Mouse (Mus musculus) embryonic facial prominence, embryonic 10.5 days (tissue): Measurements from ENCODE around the gene Olfr672. TPM values are rescaled to one million over a fixed set of nuclear protein-coding genes. Genes with fewer than 3 reads are reported as not detected.
"Not testable (repeated sequence)": the region's sequence is repeated elsewhere in the genome, so short reads cannot be mapped to it uniquely, and the experiment has no call there.

Experiments used
- DNase-seq: peaks from one replicate; pipeline ENCODE4 v3.0.0-alpha.2; 2017; ENCODE audit warnings: low spot score
- H3K27ac ChIP-seq: fragments of 300-500 bp; sonication (generic); replicated peaks from 2 replicates; pipeline ENCODE4 v1.5.1; 2016; ENCODE audit warnings: mild to moderate bottlenecking
- H3K27me3 ChIP-seq: fragments of 300-500 bp; sonication (generic); replicated peaks from 2 replicates; pipeline ENCODE4 v1.6.1; 2016; ENCODE audit warnings: low read depth, mild to moderate bottlenecking; ENCODE audit not compliant: poor library complexity, severe bottlenecking
- H3K36me3 ChIP-seq: fragments of 300-500 bp; sonication (generic); replicated peaks from 2 replicates; pipeline ENCODE4 v1.6.1; 2016; ENCODE audit warnings: mild to moderate bottlenecking, moderate library complexity
- H3K4me1 ChIP-seq: fragments of 300-500 bp; sonication (generic); 2 replicates; pipeline ENCODE4 v1.6.1; 2016
- H3K4me3 ChIP-seq: fragments of 300-500 bp; sonication (generic); 2 replicates; pipeline ENCODE4 v1.5.1; 2016; ENCODE audit warnings: mild to moderate bottlenecking, moderate library complexity
- H3K9me3 ChIP-seq: fragments of 300-500 bp; sonication (generic); 2 replicates; pipeline ENCODE4 v1.6.1; 2016; ENCODE audit warnings: mild to moderate bottlenecking
- WGBS: fragments of 180-500 bp; shearing (Covaris S2); methylation state at CpG from one replicate; pipeline ENCODE4 v1.1.7; 2016; 5-methylcytosine and 5-hydroxymethylcytosine counted together
- polyA plus RNA-seq: library from polyadenylated mRNA; unstranded; fragments of >200 nt; fragmentation: Nextera tagmentation; extraction: Ambion mirVana; gene quantifications from 2 replicates; pipeline ENCODE4 v1.2.1, GENCODE M21; 2016

The Olfr672 gene
- not detected in 2 replicates for polyA plus RNA-seq

GRCm38 (mm10) chr7:105001929-105002328 is at the start of gene Olfr672:
TSS of gene Olfr672 (minus strand) at chr7:105002029.
- no peak for DNase-seq
- H3K27ac ChIP-seq, result no peak within 1 kb of the TSS
- no peaks in the 10 kb centered on the region for H3K9me3 ChIP-seq
- H3K4me1 ChIP-seq, result no peaks in the 10 kb centered on the region
- no peaks in the 10 kb centered on the region for H3K27me3 ChIP-seq
- H3K36me3 ChIP-seq, result no peaks in the 10 kb centered on the region
- no peak within 1 kb of the TSS for H3K4me3 ChIP-seq

- 67% methylated on average over 5 of the region's 5 CpGs for WGBS
Observed at GRCm38 (mm10) chr7:105033836-105034235, 32.0 kb upstream of the Olfr672 start.

GRCm38 (mm10) chr7:105032398-105032797 is 30.6 kb upstream of the Olfr672 start, which contains the start of gene Olfr676:
TSS of gene Olfr676 (plus strand) at chr7:105032698.
- Histone ChIP-seq H3K9me3 (no peaks in the 10 kb centered on the region), H3K36me3 (no peaks in the 10 kb centered on the region), H3K4me3 (no peak within 1 kb of the TSS), H3K4me1 (no peaks in the 10 kb centered on the region), H3K27me3 (no peaks in the 10 kb centered on the region), H3K27ac (no peak within 1 kb of the TSS)
- no peak for DNase-seq

More at GRCm38 (mm10) chr7:105033836-105034235, 32.0 kb upstream of the Olfr672 start:
- not testable (repeated sequence) for H3K27ac ChIP-seq, H3K4me1 ChIP-seq, H3K4me3 ChIP-seq, H3K9me3 ChIP-seq, H3K36me3 ChIP-seq, DNase-seq, H3K27me3 ChIP-seq

GRCm38 (mm10) chr7:105028360-105028759 is 26.5 kb upstream of the Olfr672 start, which contains the start of gene Olfr675:
TSS of gene Olfr675 (minus strand) at chr7:105028460.
- no peaks in the 10 kb centered on the region for H3K36me3 ChIP-seq

GRCm38 (mm10) chr7:105022530-105022929 is 20.7 kb upstream of the Olfr672 start:
- WGBS, result 71% methylated on average over 1 of the region's 1 CpGs
- DNase-seq, result no peak

More at GRCm38 (mm10) chr7:105028360-105028759, 26.5 kb upstream of the Olfr672 start, which contains the start of gene Olfr675:
- no peaks in the 10 kb centered on the region for H3K4me1 ChIP-seq
- no peaks in the 10 kb centered on the region for H3K9me3 ChIP-seq
- H3K27me3 ChIP-seq, result no peaks in the 10 kb centered on the region
- no peak for DNase-seq
- H3K27ac ChIP-seq, result no peak within 1 kb of the TSS
- WGBS, result 78% methylated on average over 1 of the region's 1 CpGs
- no peak within 1 kb of the TSS for H3K4me3 ChIP-seq

GRCm38 (mm10) chr7:104979026-104979425 is 22.8 kb downstream of the Olfr672 start, which contains the start of gene Olfr671:
TSS of gene Olfr671 (minus strand) at chr7:104979126.
- Histone ChIP-seq H3K36me3 (no peaks in the 10 kb centered on the region), H3K9me3 (0 out of 2 replicates have a peak, but pooled peaks cover 4% of the 10 kb centered on the region), H3K4me3 (no peak within 1 kb of the TSS), H3K4me1 (no peaks in the 10 kb centered on the region), H3K27ac (no peak within 1 kb of the TSS), H3K27me3 (no peaks in the 10 kb centered on the region)
- WGBS, result 78% methylated on average over 1 of the region's 1 CpGs
- no peak for DNase-seq

More at GRCm38 (mm10) chr7:105022530-105022929, 20.7 kb upstream of the Olfr672 start:
- Histone ChIP-seq H3K4me1 (no peaks in the 10 kb centered on the region), H3K27me3 (no peaks in the 10 kb centered on the region), H3K36me3 (no peaks in the 10 kb centered on the region), H3K27ac (no peak overlapping the region), H3K9me3 (no peaks in the 10 kb centered on the region), H3K4me3 (no peak overlapping the region)

- H3K4me1 ChIP-seq, H3K27me3 ChIP-seq: not testable (repeated sequence)
- WGBS, result 79% methylated on average over 2 of the region's 2 CpGs
Observed at GRCm38 (mm10) chr7:104972507-104972906, 29.3 kb downstream of the Olfr672 start.

GRCm38 (mm10) chr7:104962520-104962919 is 39.3 kb downstream of the Olfr672 start, which contains the start of gene Olfr670:
TSS of gene Olfr670 (minus strand) at chr7:104962620.
- H3K27me3 ChIP-seq, result no peaks in the 10 kb centered on the region
- H3K27ac ChIP-seq, result no peak within 1 kb of the TSS
- DNase-seq, result no peak
- H3K36me3 ChIP-seq, result no peaks in the 10 kb centered on the region
- H3K4me1 ChIP-seq, result no peaks in the 10 kb centered on the region
- H3K4me3 ChIP-seq, result no peak within 1 kb of the TSS
- WGBS, result 71% methylated on average over 1 of the region's 1 CpGs
- no peaks in the 10 kb centered on the region for H3K9me3 ChIP-seq

More at GRCm38 (mm10) chr7:104972507-104972906, 29.3 kb downstream of the Olfr672 start:
- not testable (repeated sequence) for DNase-seq, H3K9me3 ChIP-seq, H3K27ac ChIP-seq, H3K4me3 ChIP-seq, H3K36me3 ChIP-seq

GRCm38 (mm10) chr7:104950234-104950633 is 51.6 kb downstream of the Olfr672 start:
- 96% methylated on average over 16 of the region's 16 CpGs for WGBS

More at GRCm38 (mm10) chr7:104950234-104950633, 51.6 kb downstream of the Olfr672 start:
- not testable (repeated sequence) for H3K27ac ChIP-seq, DNase-seq, H3K9me3 ChIP-seq, H3K4me3 ChIP-seq, H3K36me3 ChIP-seq, H3K27me3 ChIP-seq, H3K4me1 ChIP-seq

Other genes with a start within 250 kb of the Olfr672 start
- gene Usp17le, start 224.6 kb downstream of the Olfr672 start, polyA plus RNA-seq, result not detected in 2 replicates
- gene Usp17lb, start 159.4 kb downstream of the Olfr672 start, polyA plus RNA-seq, result not detected in 2 replicates
- gene Usp17la, start 145.0 kb downstream of the Olfr672 start, polyA plus RNA-seq, result not detected in 2 replicates
- gene Olfr665, start 124.0 kb downstream of the Olfr672 start, polyA plus RNA-seq, result not detected in 2 replicates
- not detected in 2 replicates for gene Olfr666, start 106.1 kb downstream of the Olfr672 start, polyA plus RNA-seq
- gene Olfr667, start 80.5 kb downstream of the Olfr672 start, polyA plus RNA-seq, result not detected in 2 replicates
- not detected in 2 replicates for gene Olfr668, start 74.0 kb downstream of the Olfr672 start, polyA plus RNA-seq
- gene Olfr669, start 67.8 kb downstream of the Olfr672 start, polyA plus RNA-seq, result not detected in 2 replicates
- gene Olfr670, start 39.4 kb downstream of the Olfr672 start, polyA plus RNA-seq, result not detected in 2 replicates
- gene Olfr671, start 22.9 kb downstream of the Olfr672 start, polyA plus RNA-seq, result not detected in 2 replicates
- not detected in 2 replicates for gene Olfr675, start 26.4 kb upstream of the Olfr672 start, polyA plus RNA-seq
- not detected in 2 replicates for gene Olfr676, start 30.7 kb upstream of the Olfr672 start, polyA plus RNA-seq
- not detected in 2 replicates for gene Olfr677, start 49.3 kb upstream of the Olfr672 start, polyA plus RNA-seq
- gene Olfr678, start 62.4 kb upstream of the Olfr672 start, polyA plus RNA-seq, result not detected in 2 replicates
- gene Olfr679, start 79.2 kb upstream of the Olfr672 start, polyA plus RNA-seq, result 0.05 TPM in 1 of 2 replicates, not detected in the other
- gene Olfr680-ps1, start 90.8 kb upstream of the Olfr672 start, polyA plus RNA-seq, result not detected in 2 replicates
- gene Olfr681, start 114.8 kb upstream of the Olfr672 start, polyA plus RNA-seq, result not detected in 2 replicates
- not detected in 2 replicates for gene Olfr683, start 145.0 kb upstream of the Olfr672 start, polyA plus RNA-seq
- gene Olfr684, start 161.6 kb upstream of the Olfr672 start, polyA plus RNA-seq, result not detected in 2 replicates
- gene Olfr685, start 184.0 kb upstream of the Olfr672 start, polyA plus RNA-seq, result not detected in 2 replicates
- gene Olfr686, start 205.5 kb upstream of the Olfr672 start, polyA plus RNA-seq, result not detected in 2 replicates